Mouse (Mus musculus): Measurements from ENCODE around the gene Utrn. TPM values are rescaled to one million over a fixed set of nuclear protein-coding genes. Genes with fewer than 3 reads are reported as not detected.

Gene Utrn
- polyA plus RNA-seq, 1 experiment: 35.6 TPM

- TF ChIP-seq POLR2A (IDR thresholded peaks at IDR 0.05; ENCODE audit: extremely low read depth, insufficient read depth, low read length) (no peak), CTCF (IDR thresholded peaks at IDR 0.05; ENCODE audit: extremely low read depth, insufficient read depth, low read length) (no peak)
- H3K4me3 ChIP-seq (ENCODE audit: insufficient read depth, low read length): peak overlapping the region; percentile 15; the same call in 1 of the 2 replicates
- H3K4me1 ChIP-seq (ENCODE audit: control insufficient read depth, insufficient read depth, low read length): no peaks in the 10 kb centered on the region
- peak overlapping the region; percentile 82 for H3K27ac ChIP-seq (ENCODE audit: insufficient read depth, low read length)
Observed at GRCm38 (mm10) chr10:12813211-12813811, 55.9 kb downstream of the Utrn start.

GRCm38 (mm10) chr10:12812680-12813079, 56.5 kb downstream of the Utrn start:
- H3K4me1 ChIP-seq (ENCODE audit: control insufficient read depth, insufficient read depth, low read length): no peaks in the 10 kb centered on the region
- no peak overlapping the region; the same call in 1 of the 2 replicates for H3K27ac ChIP-seq (ENCODE audit: insufficient read depth, low read length)
- no peak overlapping the region for H3K4me3 ChIP-seq (ENCODE audit: insufficient read depth, low read length)
- TF ChIP-seq POLR2A (IDR thresholded peaks at IDR 0.05; ENCODE audit: extremely low read depth, insufficient read depth, low read length): no peak
- TF ChIP-seq CTCF (IDR thresholded peaks at IDR 0.05; ENCODE audit: extremely low read depth, insufficient read depth, low read length): no peak

DNA sequence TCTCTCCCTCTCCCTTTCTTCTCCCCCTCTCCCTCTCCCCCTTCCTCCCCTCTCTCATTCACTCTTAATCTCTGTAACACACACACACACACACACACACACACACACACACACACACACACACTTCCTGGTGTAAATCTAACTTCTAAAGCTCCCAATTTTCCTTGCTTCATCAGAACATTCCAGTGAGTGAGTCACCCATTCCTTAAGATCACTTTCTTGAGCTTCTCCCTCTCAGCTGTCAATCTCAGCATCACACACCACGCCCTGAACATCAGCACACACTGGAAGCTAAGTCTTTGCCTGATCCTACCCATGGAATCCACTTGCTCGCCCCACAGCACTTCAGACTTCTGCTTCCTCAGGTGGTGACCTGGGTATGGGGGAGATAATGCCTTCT, 58.3 kb downstream of the Utrn start:
- TF ChIP-seq POLR2A (IDR thresholded peaks at IDR 0.05; ENCODE audit: extremely low read depth, insufficient read depth, low read length): no peak
- Histone ChIP-seq H3K4me3 (ENCODE audit: insufficient read depth, low read length) (no peak overlapping the region), H3K27ac (ENCODE audit: insufficient read depth, low read length) (no peak overlapping the region), H3K4me1 (ENCODE audit: control insufficient read depth, insufficient read depth, low read length) (peaks cover 5% of the 10 kb centered on the region; the same call in 1 of the 2 replicates)

DNA sequence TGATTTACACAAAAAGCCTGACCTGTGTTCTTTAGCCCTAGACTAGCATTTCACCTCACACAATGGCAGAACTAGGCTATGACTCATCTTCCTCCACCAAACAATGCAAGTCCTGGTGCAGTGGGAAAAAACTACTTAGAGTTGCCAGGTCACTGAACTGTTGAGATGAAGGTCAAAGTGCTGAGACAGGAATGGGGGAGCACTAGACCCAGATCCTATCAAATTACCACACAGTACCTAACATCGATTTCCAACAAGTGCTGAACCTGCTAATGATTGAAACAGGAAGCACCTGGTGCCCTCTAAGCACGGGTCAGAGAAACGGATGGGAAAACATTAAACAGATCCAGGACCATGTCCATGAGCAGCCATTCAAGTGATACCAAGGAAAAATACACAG, 59.5 kb downstream of the Utrn start:
- no peak for TF ChIP-seq POLR2A (IDR thresholded peaks at IDR 0.05; ENCODE audit: extremely low read depth, insufficient read depth, low read length)
- TF ChIP-seq CTCF (IDR thresholded peaks at IDR 0.05; ENCODE audit: extremely low read depth, insufficient read depth, low read length): no peak
- H3K27ac ChIP-seq (ENCODE audit: insufficient read depth, low read length): no peak overlapping the region
- H3K4me1 ChIP-seq (ENCODE audit: control insufficient read depth, insufficient read depth, low read length): peaks cover 5% of the 10 kb centered on the region; the same call in 1 of the 2 replicates
- no peak overlapping the region for H3K4me3 ChIP-seq (ENCODE audit: insufficient read depth, low read length)

DNA sequence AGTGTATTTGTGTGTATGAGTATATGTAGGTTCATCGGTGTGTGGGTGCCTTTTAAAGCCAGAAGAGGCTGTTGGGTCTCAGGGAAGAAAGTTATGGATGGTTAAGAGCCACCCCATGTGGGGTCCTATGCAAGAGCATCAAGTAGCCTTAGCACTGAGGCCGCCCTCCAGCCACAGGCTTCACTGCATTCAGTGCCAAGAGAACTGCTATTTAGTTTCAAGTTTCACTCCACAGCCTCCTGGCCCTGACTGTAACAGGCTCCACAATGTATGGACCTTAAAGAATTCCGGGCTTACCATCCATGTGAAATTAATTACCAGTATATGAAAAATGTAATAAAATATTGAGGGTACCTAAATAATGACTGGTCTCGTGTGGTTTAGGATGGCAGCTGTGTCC, 60.7 kb downstream of the Utrn start:
- Histone ChIP-seq H3K4me3 (ENCODE audit: insufficient read depth, low read length) (no peak overlapping the region), H3K4me1 (ENCODE audit: control insufficient read depth, insufficient read depth, low read length) (peaks cover 5% of the 10 kb centered on the region; the same call in 1 of the 2 replicates), H3K27ac (ENCODE audit: insufficient read depth, low read length) (no peak overlapping the region)
- TF ChIP-seq CTCF (IDR thresholded peaks at IDR 0.05; ENCODE audit: extremely low read depth, insufficient read depth, low read length) (no peak), POLR2A (IDR thresholded peaks at IDR 0.05; ENCODE audit: extremely low read depth, insufficient read depth, low read length) (no peak)

DNA sequence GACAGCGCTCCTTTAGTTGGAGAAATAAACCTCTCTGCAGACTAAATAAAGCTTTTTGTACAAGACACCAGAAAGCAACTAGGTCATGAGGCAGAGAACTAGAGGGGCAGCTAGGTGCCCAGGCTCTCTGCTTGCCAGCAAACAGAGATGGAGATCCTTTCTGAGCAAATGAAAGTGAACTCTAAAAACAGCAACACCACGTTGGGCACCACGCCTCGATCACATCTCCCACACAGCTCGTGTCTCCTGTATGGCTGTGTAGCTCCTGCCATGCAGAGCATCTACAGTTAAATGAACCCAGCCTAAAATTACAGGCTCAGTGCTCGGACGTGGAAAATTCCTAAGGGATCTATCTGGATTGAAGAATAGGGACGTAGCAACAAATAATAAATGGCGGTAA, 61.5 kb downstream of the Utrn start:
- Histone ChIP-seq H3K27ac (ENCODE audit: insufficient read depth, low read length) (no peak overlapping the region), H3K4me1 (ENCODE audit: control insufficient read depth, insufficient read depth, low read length) (peaks cover 5% of the 10 kb centered on the region; the same call in 1 of the 2 replicates), H3K4me3 (ENCODE audit: insufficient read depth, low read length) (no peak overlapping the region)
- no peak for TF ChIP-seq POLR2A (IDR thresholded peaks at IDR 0.05; ENCODE audit: extremely low read depth, insufficient read depth, low read length)
- no peak for TF ChIP-seq CTCF (IDR thresholded peaks at IDR 0.05; ENCODE audit: extremely low read depth, insufficient read depth, low read length)

DNA sequence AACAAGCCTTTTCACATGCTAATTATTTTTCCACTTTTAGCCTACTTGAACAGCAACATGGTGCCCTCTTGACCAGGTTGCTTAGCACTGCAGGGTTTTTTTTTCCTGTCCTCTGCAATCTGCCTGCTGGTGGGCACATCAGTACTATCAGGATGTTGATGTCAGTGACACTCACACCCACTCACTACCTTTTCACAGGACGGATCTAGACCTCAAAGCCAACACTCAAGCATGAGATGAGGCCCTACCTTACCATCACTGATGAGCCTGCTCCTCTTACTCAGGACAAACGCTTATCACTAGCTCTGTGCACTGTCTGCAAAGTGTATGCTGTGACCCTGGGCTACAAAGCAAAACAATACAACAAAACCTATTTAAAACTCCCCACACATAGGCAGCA, 63.3 kb downstream of the Utrn start:
- Histone ChIP-seq H3K4me3 (ENCODE audit: insufficient read depth, low read length) (no peak overlapping the region), H3K4me1 (ENCODE audit: control insufficient read depth, insufficient read depth, low read length) (peaks cover 5% of the 10 kb centered on the region; the same call in 1 of the 2 replicates), H3K27ac (ENCODE audit: insufficient read depth, low read length) (no peak overlapping the region)
- TF ChIP-seq CTCF (IDR thresholded peaks at IDR 0.05; ENCODE audit: extremely low read depth, insufficient read depth, low read length) (no peak), POLR2A (IDR thresholded peaks at IDR 0.05; ENCODE audit: extremely low read depth, insufficient read depth, low read length) (no peak)

GRCm38 (mm10) chr10:12803939-12804338, 65.2 kb downstream of the Utrn start:
- TF ChIP-seq CTCF (IDR thresholded peaks at IDR 0.05; ENCODE audit: extremely low read depth, insufficient read depth, low read length) (no peak), POLR2A (IDR thresholded peaks at IDR 0.05; ENCODE audit: extremely low read depth, insufficient read depth, low read length) (no peak)
- Histone ChIP-seq H3K27ac (ENCODE audit: insufficient read depth, low read length) (no peak overlapping the region), H3K4me1 (ENCODE audit: control insufficient read depth, insufficient read depth, low read length) (peaks cover 5% of the 10 kb centered on the region; the same call in 1 of the 2 replicates), H3K4me3 (ENCODE audit: insufficient read depth, low read length) (no peak overlapping the region)

- no peak for TF ChIP-seq CTCF (IDR thresholded peaks at IDR 0.05; ENCODE audit: extremely low read depth, insufficient read depth, low read length)
- TF ChIP-seq POLR2A (IDR thresholded peaks at IDR 0.05; ENCODE audit: extremely low read depth, insufficient read depth, low read length): no peak
- H3K4me1 ChIP-seq (ENCODE audit: control insufficient read depth, insufficient read depth, low read length): no peaks in the 10 kb centered on the region
- no peak overlapping the region for H3K4me3 ChIP-seq (ENCODE audit: insufficient read depth, low read length)
- H3K27ac ChIP-seq (ENCODE audit: insufficient read depth, low read length): no peak overlapping the region
Observed at GRCm38 (mm10) chr10:12799416-12799815, 69.7 kb downstream of the Utrn start.

- no peak overlapping the region for H3K27ac ChIP-seq (ENCODE audit: insufficient read depth, low read length)
- no peak overlapping the region for H3K4me3 ChIP-seq (ENCODE audit: insufficient read depth, low read length)
- H3K4me1 ChIP-seq (ENCODE audit: control insufficient read depth, insufficient read depth, low read length): no peaks in the 10 kb centered on the region
- no peak for TF ChIP-seq POLR2A (IDR thresholded peaks at IDR 0.05; ENCODE audit: extremely low read depth, insufficient read depth, low read length)
Observed at GRCm38 (mm10) chr10:12798248-12798647, 70.9 kb downstream of the Utrn start.

Data from cortical plate, adult 2 months (tissue).